Mouse (Mus musculus) right cerebral cortex, adult 2 months (tissue): ENCODE measurements around the gene Lap3.

Experiments used
- DNase-seq, 2 experiments: peaks; one replicate each; pipeline ENCODE4 v3.0.0; 2021 to 2022; ENCODE audit warnings: low spot score in 2 of 2

Gene Lap3

DNA sequence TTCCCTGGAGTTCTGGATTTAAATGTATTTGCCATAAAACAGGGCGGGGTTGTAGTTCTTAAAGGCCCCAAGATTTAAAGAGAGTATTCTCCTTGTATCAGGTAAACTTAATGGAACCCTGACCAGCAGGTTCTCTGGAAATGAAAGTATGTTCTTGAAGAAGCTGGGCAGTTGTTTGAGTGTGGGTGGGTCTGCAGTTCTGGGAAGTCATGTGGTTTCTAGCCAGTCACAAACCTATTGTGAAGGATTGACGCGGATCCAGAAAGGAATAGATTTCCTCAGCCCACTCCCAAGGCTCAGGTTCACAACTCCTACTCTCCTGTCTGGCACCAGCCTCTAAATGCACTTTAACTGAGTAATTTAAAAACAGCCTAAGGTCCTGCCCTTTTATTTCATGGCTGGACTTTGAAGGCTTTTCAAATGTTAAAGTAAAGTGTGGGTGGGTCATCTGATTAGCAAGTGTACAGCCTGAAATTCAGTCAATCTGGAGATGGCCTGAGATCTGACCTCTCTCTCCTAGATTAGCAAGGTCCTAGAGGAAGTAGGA lies 2.3 kb downstream of the Lap3 start:
- DNase-seq: no peak

DNA sequence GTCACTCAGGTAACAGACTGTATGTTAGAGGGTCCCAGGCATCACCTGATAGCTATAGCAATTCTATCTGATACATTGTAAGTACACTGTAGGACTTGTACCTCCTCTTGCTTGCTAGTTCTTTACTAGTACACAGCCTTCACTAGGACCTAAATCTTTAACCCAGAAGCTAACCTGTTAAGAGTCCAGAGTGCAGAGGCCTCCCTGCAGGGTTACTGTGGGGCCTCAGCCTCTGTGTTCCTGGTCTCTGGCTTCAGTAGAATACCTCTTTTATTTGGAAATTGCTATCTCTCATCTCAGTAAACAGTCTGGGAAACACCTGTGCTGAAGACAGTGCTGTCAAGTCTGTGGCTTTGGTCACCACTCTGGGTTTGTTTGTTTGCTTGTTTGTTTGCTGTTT lies 2.9 kb downstream of the Lap3 start:
- no peak for DNase-seq

DNA sequence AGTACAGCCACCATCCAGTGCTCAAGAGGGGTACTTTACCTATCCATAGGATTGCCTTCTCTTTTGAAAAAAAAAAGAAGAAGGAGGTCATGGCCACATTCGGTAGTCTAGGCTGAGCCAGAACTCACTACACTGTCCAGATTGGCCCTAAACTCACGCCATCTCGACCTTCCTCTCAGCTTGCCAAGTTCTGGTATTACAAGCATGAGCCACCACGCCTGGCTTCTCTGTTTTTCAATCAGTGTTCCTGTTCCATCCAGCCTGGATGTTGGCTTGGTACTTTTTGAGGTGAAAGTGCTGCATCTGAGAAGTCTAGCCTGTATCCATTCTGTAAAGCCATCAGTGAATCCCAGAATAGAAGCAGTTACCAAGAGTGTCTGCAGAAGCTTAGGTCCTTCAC lies 3.3 kb downstream of the Lap3 start:
- no peak for DNase-seq

- DNase-seq: no peak
Observed at GRCm38 (mm10) chr5:45496930-45497550, 3.9 kb downstream of the Lap3 start.

DNA sequence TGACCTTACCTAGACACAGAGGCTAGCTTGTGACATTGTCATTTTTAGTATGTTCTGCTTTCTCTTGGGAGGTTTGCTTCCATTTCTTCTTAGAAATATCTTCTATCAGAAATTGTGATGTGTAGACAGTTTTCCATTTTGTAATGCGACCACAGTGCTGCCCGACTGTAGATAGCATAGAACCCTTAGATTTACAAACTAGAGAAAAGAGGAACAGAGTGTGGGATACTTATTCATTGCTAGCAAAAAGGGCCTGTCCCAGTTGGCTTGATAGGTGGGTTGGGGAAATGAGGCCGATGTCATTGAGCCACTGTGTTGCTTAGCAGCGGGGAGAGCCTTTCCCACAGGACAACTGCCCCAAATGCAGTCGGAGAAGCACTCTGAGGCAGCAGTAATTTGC lies 4.4 kb downstream of the Lap3 start:
- no peak for DNase-seq

DNA sequence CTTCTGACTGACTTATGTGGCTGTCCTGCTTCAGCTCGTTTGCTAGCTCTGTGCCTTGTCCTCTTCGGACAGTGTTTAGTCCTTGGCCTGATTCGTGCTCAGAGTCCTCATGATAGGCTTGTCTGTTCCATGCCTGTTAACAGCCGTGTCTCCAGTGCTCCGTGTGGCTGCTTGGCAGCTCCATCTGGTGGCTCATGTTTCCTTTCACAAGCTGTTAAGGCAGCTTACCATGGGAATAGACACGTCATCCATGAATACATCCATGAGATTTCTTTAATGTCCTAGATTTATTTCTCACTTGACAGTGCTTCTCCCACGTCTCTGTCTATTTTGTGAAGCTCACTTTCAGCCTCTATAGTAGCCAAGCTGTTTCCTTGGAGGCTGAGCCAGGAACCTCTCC lies 16.9 kb downstream of the Lap3 start:
- no peak for DNase-seq

DNA sequence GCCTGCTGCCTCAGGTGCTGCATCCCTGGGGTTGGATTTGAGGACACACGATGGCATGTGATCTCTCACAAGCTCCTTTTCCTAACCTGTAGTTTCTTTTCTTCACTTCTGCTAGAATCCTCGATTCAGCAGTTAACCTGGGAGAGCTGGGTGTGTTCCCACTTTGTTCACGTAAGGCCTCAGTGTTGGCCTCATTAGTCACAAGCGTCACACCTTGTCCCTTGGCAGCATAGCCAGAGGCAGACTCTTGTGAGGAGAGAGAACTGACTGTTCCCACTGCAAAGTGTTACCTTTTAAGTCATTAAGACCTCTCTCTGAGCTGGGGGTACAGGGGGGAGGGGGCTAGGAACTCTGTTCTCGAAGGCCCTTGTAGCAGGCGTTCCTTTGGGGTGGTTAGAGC lies 19.7 kb downstream of the Lap3 start:
- no peak for DNase-seq

- no peak for DNase-seq
Observed at GRCm38 (mm10) chr5:45513511-45513910, 20.3 kb downstream of the Lap3 start.

- DNase-seq: no peak
Observed at GRCm38 (mm10) chr5:45514599-45514998, 21.4 kb downstream of the Lap3 start.

GRCm38 (mm10) chr5:45515151-45515743 lies 22.1 kb downstream of the Lap3 start:
- no peak for DNase-seq

- DNase-seq: peak; percentile 95 to 96
Observed at GRCm38 (mm10) chr5:45519960-45520808, 27.0 kb downstream of the Lap3 start, which contains the start of gene Med28. Med28 (plus strand) TSS chr5:45520229.

GRCm38 (mm10) chr5:45520809-45521110 lies 27.6 kb downstream of the Lap3 start:
- no peak for DNase-seq

DNA sequence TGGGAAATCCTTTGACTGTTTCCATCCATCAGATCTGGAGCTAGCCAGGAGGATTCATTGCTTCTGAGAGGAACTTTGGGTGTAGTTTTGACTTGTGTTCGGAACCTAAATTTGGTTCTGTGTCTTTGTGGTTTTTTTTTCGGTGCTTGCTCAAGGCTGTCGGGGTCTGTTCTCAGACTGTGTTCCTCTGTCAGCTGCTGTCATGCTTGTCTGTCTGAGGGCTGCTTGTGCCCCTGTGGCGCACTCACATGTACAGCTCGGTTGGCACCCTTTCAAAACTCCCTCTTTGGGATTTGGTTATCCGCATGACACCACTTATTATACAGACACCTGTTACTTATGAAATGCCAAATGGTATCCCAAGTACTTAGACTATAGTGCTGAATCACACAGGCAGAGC lies 28.4 kb downstream of the Lap3 start:
- no peak for DNase-seq

GRCm38 (mm10) chr5:45525101-45525500 lies 31.9 kb downstream of the Lap3 start:
- no peak for DNase-seq

GRCm38 (mm10) chr5:45526338-45526737 lies 33.2 kb downstream of the Lap3 start:
- DNase-seq: no peak

DNA sequence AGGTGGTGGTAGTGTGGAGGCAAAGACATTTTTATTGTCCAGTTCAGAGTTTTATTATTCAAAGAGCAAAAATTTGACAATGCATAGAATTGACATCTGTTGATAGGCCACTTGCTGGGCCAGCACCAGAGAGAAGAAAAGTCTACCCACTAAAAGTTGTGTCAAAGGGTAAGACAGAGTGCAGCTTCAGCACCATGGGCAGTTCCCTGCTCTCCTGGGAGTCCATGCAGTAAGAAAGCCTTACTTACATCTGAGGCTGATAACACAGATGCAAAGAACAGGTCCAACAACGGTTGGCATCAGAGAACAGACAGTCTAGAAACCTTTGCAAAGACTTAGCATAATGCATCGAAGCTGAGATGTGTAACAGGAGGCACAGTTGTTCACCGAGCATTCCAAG lies 36.5 kb downstream of the Lap3 start:
- DNase-seq: no peak

DNA sequence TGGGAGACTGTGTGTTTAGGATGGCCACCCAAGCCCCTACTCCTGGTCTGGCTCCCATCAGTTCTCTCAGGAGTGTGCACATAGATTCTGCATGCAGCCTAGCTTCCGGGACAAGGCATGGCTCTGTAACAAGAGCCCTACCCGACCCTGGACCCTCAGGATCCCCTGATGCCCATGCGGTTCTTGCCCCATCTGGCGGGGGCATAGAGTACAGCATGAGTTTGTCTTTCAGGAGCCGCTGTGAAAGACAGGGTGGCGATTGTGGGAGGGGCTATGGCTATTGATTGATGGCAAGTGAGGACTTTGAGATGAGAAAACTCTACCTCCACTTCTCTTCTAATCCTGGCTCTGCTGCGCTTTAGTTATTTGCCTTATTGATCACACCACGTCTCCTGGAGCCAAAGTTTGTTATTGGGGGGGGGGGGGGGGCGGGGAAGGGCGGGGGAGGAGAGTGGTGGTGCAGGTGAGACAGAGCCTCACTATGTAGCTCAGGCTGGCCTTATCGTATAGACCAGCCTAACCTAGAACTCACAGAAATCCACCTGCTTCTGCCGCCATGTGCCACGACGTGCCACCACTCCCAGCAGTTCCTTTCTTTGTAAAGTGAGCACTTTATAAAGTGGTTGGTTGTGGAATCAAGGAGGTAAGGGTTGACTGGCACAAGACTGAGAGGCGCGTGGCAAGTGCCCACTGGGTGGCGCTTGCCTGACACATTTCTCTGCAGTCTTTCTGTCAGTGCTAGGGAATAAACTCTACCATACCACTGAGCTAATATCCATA lies 41.3 kb downstream of the Lap3 start:
- DNase-seq: peak; percentile 70 to 78

DNA sequence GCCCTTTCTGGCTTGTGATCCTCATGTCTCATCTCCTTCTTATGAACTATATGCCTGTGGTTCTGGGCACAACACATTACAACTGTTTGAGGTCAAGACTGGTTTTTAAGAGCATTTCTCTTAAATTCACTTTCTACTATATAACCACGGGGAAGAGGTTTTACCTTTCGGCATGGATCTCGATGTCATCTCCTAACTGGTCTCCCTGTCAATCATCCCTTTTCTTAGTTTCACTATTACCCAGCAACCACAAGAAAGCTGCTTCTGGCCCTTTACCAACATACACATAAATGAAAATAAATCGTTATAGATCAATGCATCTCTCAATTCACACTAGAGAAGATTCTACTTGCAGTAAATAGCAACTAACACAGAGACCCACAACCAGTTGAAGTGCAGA lies 42.0 kb downstream of the Lap3 start:
- no peak for DNase-seq

DNA sequence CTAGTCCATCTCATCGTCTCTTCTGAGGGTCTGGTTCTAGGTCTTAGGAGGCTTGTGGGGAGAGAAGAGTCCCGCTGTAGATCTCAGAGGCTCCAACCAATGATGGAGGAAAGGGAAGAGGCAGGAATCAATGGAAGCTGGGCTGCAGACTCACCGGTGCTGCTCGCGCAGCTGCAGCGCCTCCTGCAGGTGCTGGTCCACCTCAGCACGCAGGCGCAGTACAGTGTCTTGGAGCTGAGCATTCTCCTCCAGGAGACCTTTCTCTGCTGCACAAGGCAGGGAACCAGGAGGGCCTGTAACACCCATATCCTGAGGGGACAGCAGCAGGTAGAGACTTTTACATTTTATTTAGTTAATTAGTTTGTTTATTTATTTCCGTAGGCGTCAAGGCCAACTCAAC lies 46.3 kb downstream of the Lap3 start:
- DNase-seq: no peak

- DNase-seq: no peak
Observed at GRCm38 (mm10) chr5:45543374-45543773, 50.2 kb downstream of the Lap3 start.

DNA sequence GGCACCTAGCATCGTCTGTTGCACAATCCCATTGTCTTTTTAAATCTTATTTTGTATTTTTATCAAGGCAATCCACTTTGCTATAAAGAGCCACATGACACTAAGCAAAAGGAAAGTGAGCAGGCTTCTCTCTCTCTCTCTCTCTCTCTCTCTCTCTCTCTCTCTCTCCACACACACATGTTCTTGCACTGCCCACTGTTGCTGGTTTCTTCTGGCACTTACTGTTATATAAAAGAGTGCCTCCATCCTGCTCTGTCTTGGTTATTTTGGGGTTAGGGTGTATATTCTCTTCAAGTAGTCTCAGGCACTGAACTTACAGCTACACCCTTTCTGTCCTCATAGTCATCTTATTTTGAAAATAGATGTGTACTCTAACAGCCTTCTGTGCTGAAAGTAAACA lies 56.4 kb downstream of the Lap3 start:
- DNase-seq: no peak
